Mouse (Mus musculus): ENCODE data around the gene Trappc12. TPM values are rescaled to one million over a fixed set of nuclear protein-coding genes. Genes with fewer than 3 reads are reported as not detected.

Gene Trappc12
- polyA plus RNA-seq, 1 experiment from 2014 or later: 32.9 TPM

GRCm38 (mm10) chr12:28784864-28785263 is 34.6 kb upstream of the Trappc12 start:
- H3K4me3 ChIP-seq (ENCODE audit: low read depth, low read length): no peak overlapping the region
- no peaks in the 10 kb centered on the region for H3K36me3 ChIP-seq (ENCODE audit: control insufficient read depth, insufficient read depth, low read length)
- DNase-seq (ENCODE audit: low spot score) (peak; percentile 77), ATAC-seq (ENCODE audit: low read depth) (peak; percentile 89)
- H3K4me2 ChIP-seq (ENCODE audit: low read depth, low read length): no peak overlapping the region
- H3K4me1 ChIP-seq (ENCODE audit: control insufficient read depth, insufficient read depth, low read length): peaks cover 6% of the 10 kb centered on the region; the same call in 1 of the 2 replicates
- no peaks in the 10 kb centered on the region for H3K9me3 ChIP-seq (ENCODE audit: control insufficient read depth, low read length)
- no peak overlapping the region for H3K9ac ChIP-seq (ENCODE audit: low read depth, low read length)
- WGBS: 43% methylated on average over 8 of the region's 8 CpGs
- no peaks in the 10 kb centered on the region for H3K27me3 ChIP-seq (replicated peaks; ENCODE audit: control insufficient read depth, insufficient read depth, low read length)
- no peak overlapping the region for H3K27ac ChIP-seq (replicated peaks; ENCODE audit: low read depth, low read length)

GRCm38 (mm10) chr12:28784355-28784754 is 34.1 kb upstream of the Trappc12 start:
- no peak overlapping the region for H3K4me3 ChIP-seq (ENCODE audit: low read depth, low read length)
- DNase-seq (ENCODE audit: low spot score) (no peak), ATAC-seq (ENCODE audit: low read depth) (peak; percentile 51; the same call in 1 of the 2 replicates)
- H3K27ac ChIP-seq (replicated peaks; ENCODE audit: low read depth, low read length): no peak overlapping the region
- no peaks in the 10 kb centered on the region for H3K27me3 ChIP-seq (replicated peaks; ENCODE audit: control insufficient read depth, insufficient read depth, low read length)
- no peaks in the 10 kb centered on the region for H3K36me3 ChIP-seq (ENCODE audit: control insufficient read depth, insufficient read depth, low read length)
- no peaks in the 10 kb centered on the region for H3K9me3 ChIP-seq (ENCODE audit: control insufficient read depth, low read length)
- peaks cover 6% of the 10 kb centered on the region; the same call in 1 of the 2 replicates for H3K4me1 ChIP-seq (ENCODE audit: control insufficient read depth, insufficient read depth, low read length)
- H3K9ac ChIP-seq (ENCODE audit: low read depth, low read length): no peak overlapping the region
- H3K4me2 ChIP-seq (ENCODE audit: low read depth, low read length): no peak overlapping the region
- 36% methylated on average over 4 of the region's 4 CpGs for WGBS

- Histone ChIP-seq H3K36me3 (ENCODE audit: control insufficient read depth, insufficient read depth, low read length) (no peaks in the 10 kb centered on the region), H3K4me3 (ENCODE audit: low read depth, low read length) (no peak overlapping the region), H3K9me3 (ENCODE audit: control insufficient read depth, low read length) (no peaks in the 10 kb centered on the region), H3K4me1 (ENCODE audit: control insufficient read depth, insufficient read depth, low read length) (peaks cover 6% of the 10 kb centered on the region; the same call in 1 of the 2 replicates), H3K9ac (ENCODE audit: low read depth, low read length) (no peak overlapping the region), H3K27ac (replicated peaks; ENCODE audit: low read depth, low read length) (no peak overlapping the region), H3K27me3 (replicated peaks; ENCODE audit: control insufficient read depth, insufficient read depth, low read length) (no peaks in the 10 kb centered on the region), H3K4me2 (ENCODE audit: low read depth, low read length) (no peak overlapping the region)
- ATAC-seq (ENCODE audit: low read depth) (no peak), DNase-seq (ENCODE audit: low spot score) (no peak)
- WGBS: 91% methylated on average over 3 of the region's 3 CpGs
Observed at GRCm38 (mm10) chr12:28782637-28783036, 32.4 kb upstream of the Trappc12 start.

GRCm38 (mm10) chr12:28780180-28780579 is 29.9 kb upstream of the Trappc12 start:
- peaks cover 6% of the 10 kb centered on the region; the same call in 1 of the 2 replicates for H3K4me1 ChIP-seq (ENCODE audit: control insufficient read depth, insufficient read depth, low read length)
- no peak overlapping the region for H3K27ac ChIP-seq (replicated peaks; ENCODE audit: low read depth, low read length)
- H3K9ac ChIP-seq (ENCODE audit: low read depth, low read length): no peak overlapping the region
- DNase-seq (ENCODE audit: low spot score) (no peak), ATAC-seq (ENCODE audit: low read depth) (no peak)
- no peaks in the 10 kb centered on the region for H3K9me3 ChIP-seq (ENCODE audit: control insufficient read depth, low read length)
- H3K4me3 ChIP-seq (ENCODE audit: low read depth, low read length): no peak overlapping the region
- WGBS: 85% methylated on average over 7 of the region's 7 CpGs
- no peaks in the 10 kb centered on the region for H3K36me3 ChIP-seq (ENCODE audit: control insufficient read depth, insufficient read depth, low read length)
- H3K4me2 ChIP-seq (ENCODE audit: low read depth, low read length): no peak overlapping the region
- H3K27me3 ChIP-seq (replicated peaks; ENCODE audit: control insufficient read depth, insufficient read depth, low read length): no peaks in the 10 kb centered on the region

- Histone ChIP-seq H3K4me3 (ENCODE audit: low read depth, low read length) (no peak overlapping the region), H3K4me2 (ENCODE audit: low read depth, low read length) (no peak overlapping the region), H3K9ac (ENCODE audit: low read depth, low read length) (no peak overlapping the region), H3K27me3 (replicated peaks; ENCODE audit: control insufficient read depth, insufficient read depth, low read length) (no peaks in the 10 kb centered on the region), H3K27ac (replicated peaks; ENCODE audit: low read depth, low read length) (no peak overlapping the region), H3K36me3 (ENCODE audit: control insufficient read depth, insufficient read depth, low read length) (no peaks in the 10 kb centered on the region), H3K4me1 (ENCODE audit: control insufficient read depth, insufficient read depth, low read length) (no peaks in the 10 kb centered on the region), H3K9me3 (ENCODE audit: control insufficient read depth, low read length) (no peaks in the 10 kb centered on the region)
- DNase-seq (ENCODE audit: low spot score) (no peak), ATAC-seq (ENCODE audit: low read depth) (no peak)
- WGBS: 85% methylated on average over 6 of the region's 6 CpGs
Observed at GRCm38 (mm10) chr12:28775627-28776026, 25.4 kb upstream of the Trappc12 start.

- peak; percentile 71; the same call in 1 of the 2 replicates for ATAC-seq (ENCODE audit: low read depth)
- 43% methylated on average over 8 of the region's 8 CpGs for WGBS
- no peak overlapping the region for H3K27ac ChIP-seq (replicated peaks; ENCODE audit: low read depth, low read length)
- H3K4me3 ChIP-seq (ENCODE audit: low read depth, low read length): no peak overlapping the region
- no peak overlapping the region for H3K9ac ChIP-seq (ENCODE audit: low read depth, low read length)
- no peaks in the 10 kb centered on the region for H3K9me3 ChIP-seq (ENCODE audit: control insufficient read depth, low read length)
- H3K36me3 ChIP-seq (ENCODE audit: control insufficient read depth, insufficient read depth, low read length): no peaks in the 10 kb centered on the region
- H3K4me1 ChIP-seq (ENCODE audit: control insufficient read depth, insufficient read depth, low read length): no peaks in the 10 kb centered on the region
- H3K27me3 ChIP-seq (replicated peaks; ENCODE audit: control insufficient read depth, insufficient read depth, low read length): no peaks in the 10 kb centered on the region
- no peak overlapping the region for H3K4me2 ChIP-seq (ENCODE audit: low read depth, low read length)
- peak; percentile 32 for DNase-seq (ENCODE audit: low spot score)
Observed at GRCm38 (mm10) chr12:28775120-28775519, 24.8 kb upstream of the Trappc12 start.

- H3K9me3 ChIP-seq (ENCODE audit: control insufficient read depth, low read length): no peaks in the 10 kb centered on the region
- WGBS: 83% methylated on average over 3 of the region's 3 CpGs
- DNase-seq (ENCODE audit: low spot score): no peak
- no peaks in the 10 kb centered on the region for H3K36me3 ChIP-seq (ENCODE audit: control insufficient read depth, insufficient read depth, low read length)
- H3K9ac ChIP-seq (ENCODE audit: low read depth, low read length): no peak overlapping the region
- ATAC-seq (ENCODE audit: low read depth): no peak
- H3K27me3 ChIP-seq (replicated peaks; ENCODE audit: control insufficient read depth, insufficient read depth, low read length): no peaks in the 10 kb centered on the region
- no peak overlapping the region for H3K4me2 ChIP-seq (ENCODE audit: low read depth, low read length)
- H3K27ac ChIP-seq (replicated peaks; ENCODE audit: low read depth, low read length): no peak overlapping the region
- no peak overlapping the region for H3K4me3 ChIP-seq (ENCODE audit: low read depth, low read length)
- no peaks in the 10 kb centered on the region for H3K4me1 ChIP-seq (ENCODE audit: control insufficient read depth, insufficient read depth, low read length)
Observed at GRCm38 (mm10) chr12:28773815-28774214, 23.5 kb upstream of the Trappc12 start.

GRCm38 (mm10) chr12:28769953-28770352 is 19.7 kb upstream of the Trappc12 start:
- Histone ChIP-seq H3K4me3 (ENCODE audit: low read depth, low read length) (no peak overlapping the region), H3K4me2 (ENCODE audit: low read depth, low read length) (no peak overlapping the region), H3K36me3 (ENCODE audit: control insufficient read depth, insufficient read depth, low read length) (no peaks in the 10 kb centered on the region), H3K9ac (ENCODE audit: low read depth, low read length) (no peak overlapping the region), H3K4me1 (ENCODE audit: control insufficient read depth, insufficient read depth, low read length) (no peaks in the 10 kb centered on the region), H3K27ac (replicated peaks; ENCODE audit: low read depth, low read length) (no peak overlapping the region), H3K9me3 (ENCODE audit: control insufficient read depth, low read length) (no peaks in the 10 kb centered on the region), H3K27me3 (replicated peaks; ENCODE audit: control insufficient read depth, insufficient read depth, low read length) (no peaks in the 10 kb centered on the region)
- ATAC-seq (ENCODE audit: low read depth) (no peak), DNase-seq (ENCODE audit: low spot score) (no peak)
- 94% methylated on average over 7 of the region's 7 CpGs for WGBS

- 87% methylated on average over 4 of the region's 4 CpGs for WGBS
- DNase-seq (ENCODE audit: low spot score): no peak
- no peak overlapping the region for H3K9ac ChIP-seq (ENCODE audit: low read depth, low read length)
- ATAC-seq (ENCODE audit: low read depth): no peak
- H3K27ac ChIP-seq (replicated peaks; ENCODE audit: low read depth, low read length): no peak overlapping the region
- H3K9me3 ChIP-seq (ENCODE audit: control insufficient read depth, low read length): no peaks in the 10 kb centered on the region
- H3K4me1 ChIP-seq (ENCODE audit: control insufficient read depth, insufficient read depth, low read length): peaks cover 5% of the 10 kb centered on the region
- H3K36me3 ChIP-seq (ENCODE audit: control insufficient read depth, insufficient read depth, low read length): no peaks in the 10 kb centered on the region
- H3K27me3 ChIP-seq (replicated peaks; ENCODE audit: control insufficient read depth, insufficient read depth, low read length): no peaks in the 10 kb centered on the region
- no peak overlapping the region for H3K4me2 ChIP-seq (ENCODE audit: low read depth, low read length)
- no peak overlapping the region for H3K4me3 ChIP-seq (ENCODE audit: low read depth, low read length)
Observed at GRCm38 (mm10) chr12:28756019-28756418, 5.7 kb upstream of the Trappc12 start.
